Mouse (Mus musculus): ENCODE measurements at regions not wholly inside any gene's neighbourhood (a gene's known extent, or its start where the extent isn't known, plus 50 kb on each side); places are given as distances from the start of the nearest gene placed in this dataset.

DNA sequence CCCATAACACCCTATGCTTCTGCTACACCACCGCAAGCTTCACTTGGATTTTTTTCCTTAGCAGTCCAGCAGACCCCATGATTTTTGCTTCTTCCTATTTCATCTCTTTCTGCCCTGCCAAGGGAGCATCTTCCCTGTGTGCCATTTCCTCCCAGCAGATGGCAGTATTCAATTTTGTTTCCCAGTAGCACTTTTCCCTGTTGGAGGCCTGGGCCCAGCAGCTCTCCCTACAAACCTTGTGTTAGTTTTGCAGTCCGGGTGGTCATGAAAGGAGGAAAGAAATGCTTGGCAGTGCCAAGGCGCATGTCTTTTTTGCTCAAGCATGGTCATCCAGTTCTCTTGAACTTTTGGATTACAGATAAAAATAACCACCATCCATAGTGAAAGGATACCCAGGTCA, 170.9 kb upstream of the Bmp2 start:
- no peak overlapping the region for H3K4me3 ChIP-seq (ENCODE audit: insufficient read depth, low read depth, low read length)
- H3K4me1 ChIP-seq (ENCODE audit: control insufficient read depth, insufficient read depth, insufficient read length, low read length), result no peaks in the 10 kb centered on the region
- no peak overlapping the region for H3K27ac ChIP-seq (replicated peaks; ENCODE audit: low read depth, low read length)

- Histone ChIP-seq H3K4me3 (ENCODE audit: insufficient read depth, low read depth, low read length) (no peak overlapping the region), H3K4me1 (ENCODE audit: control insufficient read depth, insufficient read depth, insufficient read length, low read length) (no peaks in the 10 kb centered on the region), H3K27ac (replicated peaks; ENCODE audit: low read depth, low read length) (no peak overlapping the region)
These were observed 168.6 kb upstream of the Bmp2 start for GRCm38 (mm10) chr2:133383135-133383920.

- Histone ChIP-seq H3K4me1 (ENCODE audit: control insufficient read depth, insufficient read depth, insufficient read length, low read length) (no peaks in the 10 kb centered on the region), H3K27ac (replicated peaks; ENCODE audit: low read depth, low read length) (no peak overlapping the region), H3K4me3 (ENCODE audit: insufficient read depth, low read depth, low read length) (no peak overlapping the region)
These were observed 166.7 kb upstream of the Bmp2 start for GRCm38 (mm10) chr2:133385297-133385696.

- no peaks in the 10 kb centered on the region for H3K4me1 ChIP-seq (ENCODE audit: control insufficient read depth, insufficient read depth, insufficient read length, low read length)
- no peak overlapping the region for H3K4me3 ChIP-seq (ENCODE audit: insufficient read depth, low read depth, low read length)
- H3K27ac ChIP-seq (replicated peaks; ENCODE audit: low read depth, low read length), result no peak overlapping the region
These were observed 164.6 kb upstream of the Bmp2 start for GRCm38 (mm10) chr2:133387349-133387748.

DNA sequence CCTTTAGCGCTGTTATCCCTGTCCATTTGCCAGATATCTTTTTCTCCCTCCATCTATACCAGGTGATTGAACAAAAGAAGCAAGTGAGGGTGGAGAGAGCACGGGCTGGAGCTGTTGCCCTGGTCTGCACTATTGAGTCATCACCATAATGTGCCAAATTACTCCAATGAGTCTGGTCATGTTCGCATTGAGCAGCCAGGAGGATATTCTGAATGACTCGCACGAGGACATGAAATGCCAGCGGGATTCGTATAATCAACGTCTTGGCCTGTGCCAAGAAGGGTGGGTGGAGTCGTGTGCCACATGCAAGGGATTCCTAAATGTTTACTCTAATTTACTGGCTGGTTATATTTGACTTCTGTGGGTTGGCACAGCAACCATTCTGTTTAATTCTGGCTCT, 159.7 kb upstream of the Bmp2 start:
- Histone ChIP-seq H3K4me1 (ENCODE audit: control insufficient read depth, insufficient read depth, insufficient read length, low read length) (no peaks in the 10 kb centered on the region), H3K27ac (replicated peaks; ENCODE audit: low read depth, low read length) (no peak overlapping the region), H3K4me3 (ENCODE audit: insufficient read depth, low read depth, low read length) (no peak overlapping the region)

- Histone ChIP-seq H3K4me1 (ENCODE audit: control insufficient read depth, insufficient read depth, insufficient read length, low read length) (no peaks in the 10 kb centered on the region), H3K27ac (replicated peaks; ENCODE audit: low read depth, low read length) (no peak overlapping the region), H3K4me3 (ENCODE audit: insufficient read depth, low read depth, low read length) (no peak overlapping the region)
These were observed 154.4 kb upstream of the Bmp2 start for GRCm38 (mm10) chr2:133397566-133397965.

- no peak overlapping the region for H3K4me3 ChIP-seq (ENCODE audit: insufficient read depth, low read depth, low read length)
- no peaks in the 10 kb centered on the region for H3K4me1 ChIP-seq (ENCODE audit: control insufficient read depth, insufficient read depth, insufficient read length, low read length)
- H3K27ac ChIP-seq (replicated peaks; ENCODE audit: low read depth, low read length), result no peak overlapping the region
These were observed 152.8 kb upstream of the Bmp2 start for GRCm38 (mm10) chr2:133399059-133399690.

GRCm38 (mm10) chr2:133400963-133401362, 151.0 kb upstream of the Bmp2 start:
- H3K27ac ChIP-seq (replicated peaks; ENCODE audit: low read depth, low read length), result no peak overlapping the region
- H3K4me3 ChIP-seq (ENCODE audit: insufficient read depth, low read depth, low read length), result no peak overlapping the region
- no peaks in the 10 kb centered on the region for H3K4me1 ChIP-seq (ENCODE audit: control insufficient read depth, insufficient read depth, insufficient read length, low read length)

- Histone ChIP-seq H3K4me1 (ENCODE audit: control insufficient read depth, insufficient read depth, insufficient read length, low read length) (no peaks in the 10 kb centered on the region), H3K4me3 (ENCODE audit: insufficient read depth, low read depth, low read length) (no peak overlapping the region), H3K27ac (replicated peaks; ENCODE audit: low read depth, low read length) (no peak overlapping the region)
These were observed 134.9 kb upstream of the Bmp2 start for GRCm38 (mm10) chr2:133416990-133417581.

- Histone ChIP-seq H3K27ac (replicated peaks; ENCODE audit: low read depth, low read length) (no peak overlapping the region), H3K4me3 (ENCODE audit: insufficient read depth, low read depth, low read length) (no peak overlapping the region), H3K4me1 (ENCODE audit: control insufficient read depth, insufficient read depth, insufficient read length, low read length) (no peaks in the 10 kb centered on the region)
These were observed 132.2 kb upstream of the Bmp2 start for GRCm38 (mm10) chr2:133419686-133420303.

DNA sequence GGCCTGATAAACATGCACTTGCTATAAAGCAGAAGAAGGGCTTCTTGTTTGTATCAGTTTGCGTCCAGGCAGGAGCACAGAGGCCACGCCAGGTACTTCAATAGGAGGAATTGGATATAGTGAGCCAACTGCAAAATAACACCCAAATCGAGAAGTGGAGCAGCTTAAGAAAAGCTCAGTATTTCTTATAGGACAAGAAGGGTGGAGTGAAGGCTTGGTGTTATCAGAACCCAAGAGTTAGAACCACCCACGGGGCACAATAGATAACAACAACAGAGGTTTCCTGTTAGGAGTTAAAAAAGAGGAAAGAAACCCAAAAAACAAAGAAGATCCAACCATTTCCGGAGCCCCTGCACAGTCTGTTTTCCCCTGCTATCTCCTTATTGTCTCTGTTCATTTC, 126.4 kb upstream of the Bmp2 start:
- Histone ChIP-seq H3K27ac (replicated peaks; ENCODE audit: low read depth, low read length) (no peak overlapping the region), H3K4me3 (ENCODE audit: insufficient read depth, low read depth, low read length) (no peak overlapping the region), H3K4me1 (ENCODE audit: control insufficient read depth, insufficient read depth, insufficient read length, low read length) (no peaks in the 10 kb centered on the region)

DNA sequence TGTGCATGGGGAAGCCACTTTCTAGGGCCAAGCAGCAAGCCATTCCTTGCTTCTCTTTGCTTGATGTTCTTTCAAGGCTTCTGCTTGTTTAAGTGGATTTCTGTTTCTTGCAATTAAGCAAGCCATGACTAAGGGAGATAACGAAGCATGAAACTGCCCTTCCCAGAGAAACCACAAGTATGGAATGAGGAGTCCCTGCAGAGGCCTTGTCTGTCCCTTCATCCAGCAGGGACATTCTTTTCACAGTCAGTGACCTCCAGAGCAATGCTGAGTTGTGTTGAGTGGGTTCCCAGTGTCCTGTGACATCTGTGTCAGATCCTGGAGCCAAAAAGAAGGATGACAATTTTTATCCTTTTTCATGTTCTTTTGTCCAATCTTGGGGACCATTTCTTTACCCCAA, 124.9 kb upstream of the Bmp2 start:
- no peak overlapping the region for H3K4me3 ChIP-seq (ENCODE audit: insufficient read depth, low read depth, low read length)
- no peaks in the 10 kb centered on the region for H3K4me1 ChIP-seq (ENCODE audit: control insufficient read depth, insufficient read depth, insufficient read length, low read length)
- H3K27ac ChIP-seq (replicated peaks; ENCODE audit: low read depth, low read length), result no peak overlapping the region

GRCm38 (mm10) chr2:133429369-133430062, 122.4 kb upstream of the Bmp2 start:
- no peaks in the 10 kb centered on the region for H3K4me1 ChIP-seq (ENCODE audit: control insufficient read depth, insufficient read depth, insufficient read length, low read length)
- H3K27ac ChIP-seq (replicated peaks; ENCODE audit: low read depth, low read length), result no peak overlapping the region
- H3K4me3 ChIP-seq (ENCODE audit: insufficient read depth, low read depth, low read length), result no peak overlapping the region

GRCm38 (mm10) chr2:133430741-133431438, 121.1 kb upstream of the Bmp2 start:
- no peak overlapping the region for H3K27ac ChIP-seq (replicated peaks; ENCODE audit: low read depth, low read length)
- no peaks in the 10 kb centered on the region for H3K4me1 ChIP-seq (ENCODE audit: control insufficient read depth, insufficient read depth, insufficient read length, low read length)
- H3K4me3 ChIP-seq (ENCODE audit: insufficient read depth, low read depth, low read length), result no peak overlapping the region
